Mouse (Mus musculus) 416B (cell line): Measurements from ENCODE around the gene Syt2.
A peak's percentile ranks its signal among the peaks of the same experiment; 100 is the strongest.

ENCODE experiments used
- DNase-seq: peaks from one replicate; pipeline ENCODE4 v3.0.0; 2011; ENCODE audit warnings: low read depth

The Syt2 gene

DNA sequence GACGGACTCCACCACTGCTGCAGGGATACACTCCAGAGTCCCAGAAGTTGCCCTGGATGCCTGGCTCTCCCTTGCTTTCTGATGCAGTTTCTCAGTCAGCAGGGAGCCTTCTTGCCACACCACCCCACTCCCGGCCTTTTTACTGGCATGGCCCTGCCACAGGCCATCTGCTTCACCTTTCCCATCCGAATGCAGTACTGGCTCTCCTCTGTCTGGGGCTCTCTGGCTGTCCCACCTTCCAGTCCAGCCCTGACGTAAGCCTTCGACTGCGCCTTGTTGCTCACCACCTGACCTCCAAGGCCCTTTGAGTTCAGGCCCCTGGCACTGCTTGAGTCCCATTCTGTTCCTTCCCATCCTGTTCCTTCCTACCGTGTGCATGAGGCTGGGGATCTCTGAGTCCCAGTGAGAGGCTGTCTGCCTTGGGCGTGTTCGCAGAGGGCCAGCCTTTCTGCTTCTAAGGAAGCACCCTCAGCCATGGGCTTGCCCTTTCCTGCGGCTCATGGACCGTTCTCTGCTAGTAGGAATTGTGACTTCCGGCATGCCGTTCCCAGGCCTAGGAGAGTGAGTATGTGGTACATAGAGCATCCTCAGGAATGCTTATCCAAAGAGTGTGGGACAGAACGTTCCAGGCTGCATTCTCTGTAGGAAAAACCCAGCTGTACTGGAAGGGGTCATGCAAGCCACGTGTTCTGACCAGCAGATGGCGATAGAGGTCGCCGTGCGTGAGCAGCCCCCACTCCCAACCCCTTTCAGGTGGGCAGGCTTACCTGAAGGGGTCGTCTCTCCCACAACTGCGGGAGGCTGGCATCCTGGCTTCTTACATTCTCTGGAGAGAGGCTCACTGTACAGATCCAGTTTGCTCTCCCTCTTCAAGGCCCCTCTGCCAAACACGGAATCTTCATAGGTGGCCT is 58.2 kb downstream of the Syt2 start:
- DNase-seq, result peak; percentile 17

GRCm38 (mm10) chr1:134706549-134706948 is 60.1 kb downstream of the Syt2 start:
- DNase-seq, result no peak

DNA sequence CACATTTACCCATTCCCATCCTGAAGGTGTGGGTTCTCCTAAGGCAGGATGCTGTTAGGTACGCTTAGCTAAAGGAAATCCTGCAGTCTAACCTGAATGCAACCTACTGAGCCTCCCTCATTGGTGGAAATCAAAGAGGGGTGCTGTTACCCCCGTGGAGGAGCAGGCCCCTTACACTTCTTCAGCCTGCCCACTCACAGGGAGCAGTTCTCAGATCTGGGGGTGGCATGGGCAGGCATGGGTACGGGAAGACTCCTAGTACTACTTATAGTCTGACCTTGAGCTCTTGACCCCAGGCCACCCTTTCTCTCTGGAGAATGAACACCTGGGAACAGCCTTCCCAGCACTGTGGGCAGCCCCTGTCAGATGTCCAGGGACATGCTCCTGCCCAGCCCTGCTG is 61.0 kb downstream of the Syt2 start:
- DNase-seq, result no peak

GRCm38 (mm10) chr1:134708274-134708673 is 61.8 kb downstream of the Syt2 start:
- no peak for DNase-seq

- DNase-seq, result no peak
These were observed 62.4 kb downstream of the Syt2 start for GRCm38 (mm10) chr1:134708801-134709385.

DNA sequence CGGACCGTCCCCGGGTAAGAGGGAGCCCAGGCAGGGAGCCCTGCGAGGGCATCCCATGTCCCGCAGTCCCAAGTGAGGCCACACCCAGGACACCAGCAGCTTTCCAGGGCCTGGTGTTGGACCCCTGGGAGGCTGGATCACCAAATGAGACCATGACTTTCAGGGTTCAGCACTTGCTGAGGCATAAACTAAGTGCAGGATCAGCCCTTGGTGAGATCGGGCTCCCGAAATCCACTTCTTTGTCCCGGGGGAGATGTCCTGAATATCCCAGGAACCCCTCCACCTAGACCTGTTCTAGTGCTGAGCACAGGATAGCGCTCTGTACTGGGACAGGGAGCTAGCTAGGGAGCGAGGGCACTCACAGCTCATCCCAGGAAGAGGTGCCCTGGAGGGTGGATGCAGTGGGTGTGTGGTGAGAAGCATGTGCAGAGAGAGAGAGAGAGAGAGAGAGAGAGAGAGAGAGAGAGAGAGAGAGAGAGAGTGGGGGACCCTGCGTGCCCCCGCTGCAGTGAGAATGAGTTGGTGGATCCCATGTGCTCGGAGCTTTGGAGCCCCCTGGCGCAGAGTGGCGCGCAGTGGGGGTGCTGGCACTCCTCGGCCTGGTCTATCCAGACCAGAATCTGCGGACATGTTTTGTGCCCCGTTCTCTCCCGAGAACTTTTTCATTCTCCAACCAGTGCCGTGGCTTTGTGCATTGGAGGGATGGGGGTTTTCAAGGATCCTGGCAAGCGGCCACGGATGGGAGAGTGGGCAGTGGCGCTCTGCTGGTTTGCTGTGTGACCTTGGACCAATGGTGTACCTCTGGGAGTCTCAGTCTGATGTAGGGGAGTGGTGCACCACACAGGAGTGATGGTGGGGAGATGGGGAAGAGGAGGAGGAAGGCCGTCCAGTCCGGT is 63.2 kb downstream of the Syt2 start:
- DNase-seq, result no peak

DNA sequence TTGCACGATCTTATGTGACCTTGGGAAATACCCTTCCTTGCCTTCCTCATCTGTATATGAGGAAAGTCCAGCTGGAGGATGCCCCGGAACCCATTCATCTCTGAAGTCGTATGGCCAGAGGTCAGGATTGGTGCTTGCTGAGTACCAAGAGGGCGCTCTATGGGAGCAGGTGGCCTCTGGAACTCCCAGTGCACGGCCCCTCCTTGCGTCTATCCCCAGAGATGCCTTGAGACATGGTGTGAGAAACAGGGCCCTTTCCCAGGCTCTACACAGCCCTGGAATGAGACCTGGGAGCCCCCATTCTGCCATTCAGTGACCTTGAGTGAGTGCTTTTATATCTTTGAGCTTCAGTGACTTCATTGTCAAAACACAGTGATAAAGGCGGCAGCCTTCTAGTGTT is 64.6 kb downstream of the Syt2 start:
- no peak for DNase-seq

DNA sequence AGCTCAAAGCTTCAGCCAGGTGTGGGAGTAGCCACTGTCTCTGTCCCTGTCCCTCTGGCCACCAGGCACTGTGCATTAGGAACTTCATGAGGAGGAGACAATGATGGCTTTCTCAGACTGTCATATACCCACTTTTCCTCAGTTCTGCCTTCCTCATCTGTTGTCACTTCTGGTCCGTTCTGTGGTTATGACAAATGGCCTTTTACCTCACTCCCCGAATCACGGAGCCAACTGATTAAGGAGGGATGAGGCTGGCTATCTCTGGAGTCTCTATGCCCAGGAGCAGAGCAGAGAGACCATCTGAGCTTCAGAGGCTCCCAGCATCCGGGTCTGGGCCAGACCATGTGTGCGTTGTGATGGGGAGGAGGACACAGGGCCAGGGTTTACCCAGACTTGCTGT is 65.2 kb downstream of the Syt2 start:
- peak; percentile 29 for DNase-seq

- DNase-seq, result no peak
These were observed 66.4 kb downstream of the Syt2 start for GRCm38 (mm10) chr1:134712781-134713299.

- DNase-seq, result no peak
These were observed 67.0 kb downstream of the Syt2 start for GRCm38 (mm10) chr1:134713421-134713969.

DNA sequence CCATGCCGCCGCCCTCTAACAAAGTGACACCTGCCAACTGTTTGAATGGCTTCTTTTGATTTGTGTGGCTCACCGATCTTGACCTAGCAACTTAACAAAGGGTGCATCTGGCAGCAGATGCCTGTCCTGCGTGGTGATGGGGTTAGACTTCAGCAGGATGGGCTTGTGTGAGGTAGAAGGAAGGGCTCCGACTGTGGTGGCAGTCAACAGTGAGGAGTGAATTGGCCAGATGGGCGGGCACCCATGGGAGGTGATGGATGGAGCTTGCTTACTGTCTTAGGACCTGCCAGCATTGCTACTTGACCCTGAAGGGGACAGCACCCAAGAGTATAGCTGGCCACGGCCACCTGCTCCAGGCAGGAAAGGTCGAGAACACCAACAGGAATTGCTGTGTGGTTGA is 67.7 kb downstream of the Syt2 start:
- no peak for DNase-seq

DNA sequence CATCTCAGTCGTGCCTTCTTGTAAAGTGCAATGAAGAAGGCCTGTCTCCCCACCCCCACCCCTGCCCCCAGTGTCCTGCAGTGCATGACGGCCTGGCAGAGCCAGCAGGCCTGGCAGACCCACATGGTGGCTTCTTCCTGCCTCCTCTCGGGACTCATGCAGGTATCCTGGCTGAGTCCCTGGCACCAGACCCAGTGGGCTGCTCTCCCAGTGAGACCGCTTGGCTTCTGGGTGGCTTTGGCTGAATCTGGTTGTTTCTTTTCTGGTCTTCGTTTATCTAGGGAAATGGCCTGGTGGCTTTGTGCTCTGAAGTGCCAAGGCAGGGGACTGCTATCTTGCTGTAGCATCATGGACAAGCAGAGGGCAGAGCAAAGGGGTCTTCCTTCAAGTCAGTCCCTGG is 68.6 kb downstream of the Syt2 start:
- no peak for DNase-seq

DNA sequence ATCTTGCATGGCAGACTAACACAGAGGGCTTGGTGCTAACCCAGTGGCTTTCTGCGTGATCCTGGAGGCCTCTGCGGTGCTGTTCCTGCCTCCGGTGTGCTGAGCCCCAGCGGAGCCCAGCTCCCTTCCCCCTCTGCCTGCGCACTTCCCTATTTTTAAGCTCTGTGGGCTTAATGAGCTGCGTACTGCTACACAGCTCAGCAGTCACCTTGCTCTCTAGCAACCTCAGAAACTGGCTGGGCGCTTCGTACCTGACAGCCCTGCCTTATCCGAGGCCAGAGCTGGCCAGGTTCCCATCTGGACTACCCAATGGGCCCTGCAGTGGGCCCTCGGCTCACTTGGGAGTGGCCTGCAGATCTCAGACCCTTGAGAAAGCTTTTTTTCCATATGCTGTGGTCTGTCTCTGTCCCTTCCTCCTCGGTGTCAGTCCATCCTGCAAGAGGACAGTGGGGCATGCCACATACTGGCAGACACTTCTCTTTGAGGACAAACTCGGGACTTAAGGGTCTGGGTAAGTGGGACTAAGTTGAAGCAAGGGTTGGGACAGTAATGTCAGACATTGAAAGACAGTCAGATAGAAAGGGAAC is 73.3 kb downstream of the Syt2 start:
- DNase-seq, result peak; percentile 17

GRCm38 (mm10) chr1:134721486-134721885 is 75.0 kb downstream of the Syt2 start:
- no peak for DNase-seq

DNA sequence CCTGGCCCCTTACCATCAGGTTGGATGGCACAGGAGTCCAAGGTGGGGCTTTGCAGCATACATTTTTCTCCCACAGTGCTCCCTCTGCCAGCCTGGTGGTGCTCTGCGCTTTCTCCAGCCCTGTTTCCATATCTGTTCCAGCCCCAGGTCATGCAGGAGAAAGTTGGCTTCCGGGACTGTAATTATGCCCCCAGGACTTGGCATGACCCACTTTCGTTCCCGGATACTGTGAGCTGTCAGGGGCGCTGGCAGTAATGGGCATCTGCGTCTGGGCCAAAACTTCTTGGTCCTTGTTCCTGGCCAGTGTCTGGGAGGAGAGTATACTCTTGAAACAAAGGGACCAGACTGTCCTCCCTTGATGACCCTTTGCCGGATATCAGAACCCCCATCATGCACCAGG is 76.4 kb downstream of the Syt2 start:
- no peak for DNase-seq

DNA sequence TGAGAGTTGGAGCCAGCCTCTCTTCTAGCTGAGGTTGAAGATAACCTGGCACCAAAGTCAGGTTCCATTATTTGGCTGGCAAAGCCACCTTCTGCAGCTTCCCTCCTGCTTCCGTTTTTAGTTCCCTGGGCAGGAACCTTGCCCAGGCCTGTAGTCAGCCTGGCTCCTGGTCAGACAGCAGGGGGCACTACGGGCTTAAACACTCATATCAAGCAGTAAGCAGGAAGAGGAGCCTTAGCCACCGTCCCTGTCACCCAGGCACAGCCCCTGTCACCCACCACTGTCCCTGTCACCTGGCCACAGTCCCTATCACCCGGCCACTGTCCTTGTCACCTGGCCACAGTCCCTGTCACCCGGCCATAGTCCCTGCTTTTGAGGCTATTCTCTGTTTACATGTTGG is 78.8 kb downstream of the Syt2 start:
- peak; percentile 80 for DNase-seq

GRCm38 (mm10) chr1:134726480-134726879 is 80.0 kb downstream of the Syt2 start:
- DNase-seq, result no peak

DNA sequence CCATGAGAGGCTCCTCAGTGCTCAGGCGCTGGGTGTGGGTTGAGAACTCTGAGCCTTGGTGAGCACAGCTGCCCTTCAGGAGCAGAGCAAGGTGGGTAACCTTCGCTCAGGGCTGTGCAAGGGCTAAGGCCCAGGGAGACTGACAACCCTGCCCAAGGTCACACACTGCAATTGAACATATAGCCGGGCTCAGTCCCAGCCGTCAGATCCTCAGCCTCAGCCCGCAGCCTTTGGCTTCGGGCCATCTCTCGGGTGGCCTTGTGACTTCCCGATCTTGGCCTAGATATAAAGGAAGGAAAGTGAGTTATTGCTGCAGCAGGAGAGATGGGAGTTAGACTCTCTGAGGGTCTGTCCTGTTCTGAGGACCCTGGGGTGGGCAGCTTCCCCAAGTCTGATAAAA is 80.8 kb downstream of the Syt2 start:
- peak; percentile 80 for DNase-seq

- no peak for DNase-seq
These were observed 87.2 kb downstream of the Syt2 start for GRCm38 (mm10) chr1:134733659-134734058.

DNA sequence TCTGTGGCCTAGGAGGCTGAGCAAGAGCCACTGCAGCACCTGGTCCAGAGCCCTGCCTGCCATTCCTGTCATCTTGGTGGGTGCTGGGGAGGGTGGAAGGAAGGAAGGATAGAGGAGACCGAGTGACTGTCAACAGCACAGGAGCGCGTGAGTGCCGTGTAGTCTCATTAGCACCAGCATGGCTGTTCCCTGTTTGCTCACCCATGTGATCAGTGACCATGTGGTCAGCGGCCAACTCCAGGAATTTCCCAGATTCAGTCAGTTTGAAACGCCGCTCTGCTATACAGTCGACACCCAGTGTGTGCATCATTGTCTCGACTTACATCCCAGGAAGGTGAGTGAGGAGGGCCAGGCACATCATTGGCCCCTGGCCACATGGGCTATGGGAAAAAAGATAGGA is 91.0 kb downstream of the Syt2 start:
- no peak for DNase-seq

- DNase-seq, result peak; percentile 55
These were observed 95.0 kb downstream of the Syt2 start for GRCm38 (mm10) chr1:134741433-134741832.
